Mouse (Mus musculus) kidney, embryonic 16.5 days (tissue): Measurements from ENCODE around the gene Fgf22. TPM values are rescaled to one million over a fixed set of nuclear protein-coding genes. Genes with fewer than 3 reads are reported as not detected.

Experiments
- ATAC-seq: fragments of 200-750 bp; cut with Nextera tagmentation; 2 replicates; pipeline ENCODE4 v1.8.0; 2017; ENCODE audit warnings: moderate TSS enrichment; ENCODE audit not compliant: low FRiP score, low TSS enrichment
- H3K27ac ChIP-seq: fragments of 300-500 bp; sonication (generic); 2 replicates; pipeline ENCODE4 v1.5.1; 2014; ENCODE audit warnings: low read length
- H3K27me3 ChIP-seq: fragments of 300-500 bp; sonication (generic); 2 replicates; pipeline ENCODE4 v1.6.1; 2014; ENCODE audit warnings: low read length, control low read depth, mixed read lengths; ENCODE audit not compliant: insufficient read depth
- H3K36me3 ChIP-seq: fragments of 300-500 bp; sonication (generic); 2 replicates; pipeline ENCODE4 v1.6.1; 2014; ENCODE audit warnings: low read length, control low read depth, mixed read lengths; ENCODE audit not compliant: insufficient read depth
- H3K4me1 ChIP-seq: fragments of 300-500 bp; sonication (generic); 2 replicates; pipeline ENCODE4 v1.6.1; 2014; ENCODE audit warnings: low read length, control low read depth, mixed read lengths; ENCODE audit not compliant: insufficient read depth
- H3K4me2 ChIP-seq: fragments of 300-500 bp; sonication (generic); replicated peaks from 2 replicates; pipeline ENCODE4 v1.6.1; 2014; ENCODE audit warnings: low read depth, low read length
- H3K4me3 ChIP-seq: fragments of 300-500 bp; sonication (generic); 2 replicates; pipeline ENCODE4 v1.5.1; 2014; ENCODE audit warnings: mild to moderate bottlenecking, low read length
- H3K9ac ChIP-seq: fragments of 300-500 bp; sonication (generic); replicated peaks from 2 replicates; pipeline ENCODE4 v1.6.1; 2014; ENCODE audit warnings: low read length
- H3K9me3 ChIP-seq: fragments of 300-500 bp; sonication (generic); 2 replicates; pipeline ENCODE4 v1.6.1; 2016; ENCODE audit warnings: low read length, control low read depth
- WGBS: fragments of 180-500 bp; shearing (Covaris S2); extraction: QIAGEN DNeasy Blood & Tissue Kit; methylation state at CpG from one replicate; pipeline ENCODE4 v1.1.7; 2014; 5-methylcytosine and 5-hydroxymethylcytosine counted together
- polyA plus RNA-seq: library from polyadenylated mRNA; unstranded; fragments of >200 nt; fragmentation: Nextera tagmentation; extraction: Ambion mirVana; gene quantifications from 2 replicates; pipeline ENCODE4 v1.2.1, GENCODE M21; 2015

Fgf22 gene
- polyA plus RNA-seq, 1 experiment from 2014 or later = 0.14 TPM

GRCm38 (mm10) chr10:79760603-79761143 is 5.8 kb downstream of the Fgf22 start:
- Histone ChIP-seq H3K4me3 (no peak overlapping the region), H3K4me2 (no peak overlapping the region), H3K9me3 (no peaks in the 10 kb centered on the region), H3K27ac (no peak overlapping the region), H3K36me3 (peaks cover 56% of the 10 kb centered on the region), H3K4me1 (peaks cover 12% of the 10 kb centered on the region), H3K27me3 (no peaks in the 10 kb centered on the region), H3K9ac (no peak overlapping the region)
- ATAC-seq = no peak
- 88% methylated on average over 11 of the region's 11 CpGs for WGBS

- no peak overlapping the region for H3K9ac ChIP-seq
- H3K27ac ChIP-seq = no peak overlapping the region
- H3K36me3 ChIP-seq = peaks cover 39% of the 10 kb centered on the region
- no peak overlapping the region for H3K4me2 ChIP-seq
- no peak for ATAC-seq
- no peaks in the 10 kb centered on the region for H3K27me3 ChIP-seq
- 84% methylated on average over 3 of the region's 3 CpGs for WGBS
- peaks cover 23% of the 10 kb centered on the region for H3K4me1 ChIP-seq
- H3K4me3 ChIP-seq = no peak overlapping the region
- no peaks in the 10 kb centered on the region for H3K9me3 ChIP-seq
Measured at GRCm38 (mm10) chr10:79762875-79763274, 8.0 kb downstream of the Fgf22 start.

- no peaks in the 10 kb centered on the region for H3K9me3 ChIP-seq
- H3K27me3 ChIP-seq = no peaks in the 10 kb centered on the region
- H3K4me3 ChIP-seq = no peak overlapping the region
- ATAC-seq = no peak
- peaks cover 33% of the 10 kb centered on the region for H3K4me1 ChIP-seq
- no peak overlapping the region for H3K27ac ChIP-seq
- H3K4me2 ChIP-seq = no peak overlapping the region
- WGBS = 82% methylated on average over 7 of the region's 7 CpGs
- H3K9ac ChIP-seq = no peak overlapping the region
- peaks cover 25% of the 10 kb centered on the region for H3K36me3 ChIP-seq
Measured at GRCm38 (mm10) chr10:79764234-79764633, 9.4 kb downstream of the Fgf22 start.

- Histone ChIP-seq H3K9me3 (no peaks in the 10 kb centered on the region), H3K4me1 (peaks cover 33% of the 10 kb centered on the region), H3K4me2 (peak overlapping the region; percentile 95), H3K9ac (peak overlapping the region; percentile 92), H3K4me3 (peak overlapping the region; percentile 87), H3K27me3 (no peaks in the 10 kb centered on the region), H3K36me3 (peaks cover 23% of the 10 kb centered on the region), H3K27ac (no peak overlapping the region)
- WGBS = 63% methylated on average over 2 of the region's 2 CpGs
- ATAC-seq = no peak
Measured at GRCm38 (mm10) chr10:79765228-79765745, 10.4 kb downstream of the Fgf22 start.

- Histone ChIP-seq H3K27me3 (no peaks in the 10 kb centered on the region), H3K36me3 (peaks cover 17% of the 10 kb centered on the region), H3K9ac (peak overlapping the region; percentile 92), H3K9me3 (no peaks in the 10 kb centered on the region), H3K4me2 (peak overlapping the region; percentile 95), H3K4me3 (peak overlapping the region; percentile 87), H3K27ac (peak overlapping the region; percentile 97), H3K4me1 (peaks cover 33% of the 10 kb centered on the region)
- ATAC-seq = peak; percentile 17
- WGBS = 5% methylated on average over 15 of the region's 16 CpGs
Measured at GRCm38 (mm10) chr10:79766001-79766507, 11.2 kb downstream of the Fgf22 start.

GRCm38 (mm10) chr10:79766508-79767325 is 11.8 kb downstream of the Fgf22 start, which contains the start of gene Rnf126:
TSS of gene Rnf126 (minus strand) at chr10:79766952.
- under 1% methylated on average over 82 of the region's 101 CpGs for WGBS
- H3K4me3 ChIP-seq = peak within 1 kb of the TSS; percentile 87
- peaks cover 10% of the 10 kb centered on the region for H3K36me3 ChIP-seq
- peak within 1 kb of the TSS; percentile 92 for H3K9ac ChIP-seq
- ATAC-seq = peak; percentile 93
- peak within 1 kb of the TSS; percentile 95 for H3K4me2 ChIP-seq
- H3K27ac ChIP-seq = peak within 1 kb of the TSS; percentile 97
- H3K9me3 ChIP-seq = no peaks in the 10 kb centered on the region
- peaks cover 33% of the 10 kb centered on the region for H3K4me1 ChIP-seq
- no peaks in the 10 kb centered on the region for H3K27me3 ChIP-seq

- ATAC-seq = peak; percentile 78
- peak overlapping the region; percentile 87 for H3K4me3 ChIP-seq
- H3K9me3 ChIP-seq = 0 out of 2 replicates have a peak, but pooled peaks cover 3% of the 10 kb centered on the region
- peak overlapping the region; percentile 95 for H3K4me2 ChIP-seq
- peak overlapping the region; percentile 92 for H3K9ac ChIP-seq
- peaks cover 33% of the 10 kb centered on the region for H3K4me1 ChIP-seq
- H3K36me3 ChIP-seq = peaks cover 1% of the 10 kb centered on the region; the same call in 1 of the 2 replicates
- no peaks in the 10 kb centered on the region for H3K27me3 ChIP-seq
- peak overlapping the region; percentile 97 for H3K27ac ChIP-seq
- WGBS = 11% methylated on average over 40 of the region's 40 CpGs
Measured at GRCm38 (mm10) chr10:79767372-79768244, 12.7 kb downstream of the Fgf22 start.

- under 1% methylated on average over 5 of the region's 5 CpGs for WGBS
- Histone ChIP-seq H3K27ac (no peak overlapping the region), H3K36me3 (no peaks in the 10 kb centered on the region), H3K9ac (no peak overlapping the region), H3K27me3 (no peaks in the 10 kb centered on the region), H3K4me3 (no peak overlapping the region), H3K4me1 (peaks cover 33% of the 10 kb centered on the region), H3K4me2 (no peak overlapping the region), H3K9me3 (0 out of 2 replicates have a peak, but pooled peaks cover 3% of the 10 kb centered on the region)
- no peak for ATAC-seq
Measured at GRCm38 (mm10) chr10:79768400-79768799, 13.5 kb downstream of the Fgf22 start.

GRCm38 (mm10) chr10:79769329-79769728 is 14.5 kb downstream of the Fgf22 start:
- H3K9me3 ChIP-seq = 0 out of 2 replicates have a peak, but pooled peaks cover 3% of the 10 kb centered on the region
- H3K27me3 ChIP-seq = no peaks in the 10 kb centered on the region
- peaks cover 33% of the 10 kb centered on the region for H3K4me1 ChIP-seq
- no peaks in the 10 kb centered on the region for H3K36me3 ChIP-seq
- WGBS = 14% methylated on average over 4 of the region's 4 CpGs
- no peak overlapping the region for H3K9ac ChIP-seq
- H3K4me3 ChIP-seq = no peak overlapping the region
- H3K4me2 ChIP-seq = no peak overlapping the region
- no peak for ATAC-seq
- no peak overlapping the region for H3K27ac ChIP-seq
